ENCODE assay signal across 8 mouse cellular contexts in the genomic region with DNA sequence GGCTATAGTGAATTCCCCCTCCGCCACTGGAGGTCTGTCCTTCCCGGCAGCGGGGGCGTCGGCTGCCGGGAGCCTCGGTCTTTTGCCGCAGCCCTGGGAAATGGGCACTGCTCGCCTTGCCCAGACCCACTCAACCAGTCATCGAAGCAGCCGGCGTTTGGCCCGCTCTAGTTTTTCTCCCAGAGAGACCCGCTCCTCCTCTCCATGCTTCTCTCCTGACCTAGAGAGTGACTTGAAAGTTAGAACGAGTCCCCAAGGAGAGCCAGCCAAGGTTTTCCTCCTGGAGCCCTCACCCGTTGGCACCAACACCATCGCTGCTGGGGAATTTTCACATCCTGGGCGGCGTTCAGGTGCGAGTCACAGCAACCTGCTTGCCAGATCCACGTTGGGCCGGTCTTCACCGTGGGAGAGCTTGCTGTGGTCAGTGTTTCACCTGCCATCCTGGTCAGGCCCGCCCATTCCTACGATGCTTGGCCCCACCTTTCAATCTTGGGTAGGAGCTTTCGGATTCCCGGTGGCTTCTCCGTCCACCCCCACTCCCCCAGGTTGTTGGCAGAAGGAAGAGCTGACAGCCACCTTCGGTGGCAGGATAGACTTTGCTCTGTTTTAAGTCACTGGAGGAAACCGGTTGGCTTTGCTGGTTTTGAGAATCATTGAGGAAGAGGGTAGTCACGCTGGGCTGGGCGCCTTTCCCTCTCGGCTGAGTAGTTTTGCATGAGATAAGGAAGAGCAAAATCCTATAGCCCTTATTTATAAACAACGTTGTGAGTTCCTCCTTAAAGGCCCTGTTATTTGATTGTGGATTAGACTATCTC. TPM values are rescaled to one million over a fixed set of nuclear protein-coding genes. Genes with fewer than 3 reads are reported as not detected.
DNase-seq lines count a peak whose midpoint lies in the region; ATAC-seq and TF ChIP-seq lines count a peak whose summit lies in the region.

No protein-coding gene starts in this region.

- H3K4me3 ChIP-seq in MEL (ENCODE audit: control insufficient read depth in 1 of 2, insufficient read depth in 1 of 2, low read depth in 2 of 2, low read length in 2 of 2): peak overlapping the region; percentile 84 to 93
- peak overlapping the region; percentile 91 for H3K4me3 ChIP-seq in cortical plate, adult 2 months (ENCODE audit: insufficient read depth, low read length)
- peak overlapping the region; percentile 94 for H3K4me3 ChIP-seq in hindbrain, embryonic 11.5 days (ENCODE audit: low read depth, low read length)
- H3K4me3 ChIP-seq in midbrain, embryonic 12.5 days: peak overlapping the region; percentile 71

- intact Hi-C loops in left cerebral cortex, postnatal 36 days (cut with DNase I): no loop called here

- H3K27me3 ChIP-seq in MEL (ENCODE audit: control insufficient read depth in 1 of 2, insufficient read depth in 2 of 2, low read length in 2 of 2): no peaks in the 10 kb centered on the region
- no peaks in the 10 kb centered on the region for H3K27me3 ChIP-seq in hindbrain, embryonic 11.5 days (ENCODE audit: control insufficient read depth, insufficient read depth, low read length)
- no peaks in the 10 kb centered on the region for H3K27me3 ChIP-seq in midbrain, embryonic 12.5 days

- H3K9ac ChIP-seq in MEL (ENCODE audit: control insufficient read depth, low read depth, low read length, poor library complexity, severe bottlenecking): peak overlapping the region; percentile 88
- H3K9ac ChIP-seq in hindbrain, embryonic 11.5 days (ENCODE audit: low read depth, low read length): peak overlapping the region; percentile 87
- peak overlapping the region; percentile 75 for H3K9ac ChIP-seq in midbrain, embryonic 12.5 days (replicated peaks)

- H3K79me2 ChIP-seq in MEL (ENCODE audit: control insufficient read depth, insufficient read depth, low read length, poor library complexity): peaks cover 53% of the 10 kb centered on the region

- H3K9me3 ChIP-seq in MEL (replicated peaks; ENCODE audit: insufficient read depth, low read length): no peaks in the 10 kb centered on the region
- H3K9me3 ChIP-seq in hindbrain, embryonic 11.5 days (ENCODE audit: control insufficient read depth, low read length): no peaks in the 10 kb centered on the region
- H3K9me3 ChIP-seq in midbrain, embryonic 12.5 days: no peaks in the 10 kb centered on the region

- no peak for TF ChIP-seq CTCF in MEL (IDR thresholded peaks at IDR 0.05 in 2 of 3, conservative IDR thresholded peaks at IDR 0.05 in 1 of 3; ENCODE audit: control insufficient read depth in 1 of 3, insufficient read depth in 1 of 3, low read depth in 2 of 3, low read length in 3 of 3, poor library complexity in 1 of 3, severe bottlenecking in 1 of 3)
- TF ChIP-seq CTCF in cortical plate, adult 2 months (IDR thresholded peaks at IDR 0.05; ENCODE audit: extremely low read depth, insufficient read depth, low read length): no peak

- DNase-seq in heart, adult 11 months: peak; percentile 96
- DNase-seq in heart, postnatal 4 days: no peak
- peak; percentile 84 for DNase-seq in MEL (ENCODE audit: low read depth, low spot score)
- no peak for DNase-seq in hindbrain, embryonic 11.5 days (ENCODE audit: low spot score)
- DNase-seq in left cerebral cortex, postnatal 36 days (ENCODE audit: low spot score in 2 of 2): peak; percentile 31 to 48
- DNase-seq in thymus, postnatal 10 days (ENCODE audit: low spot score in 2 of 2): peak; percentile 23 to 39

- H3K4me1 ChIP-seq in MEL (ENCODE audit: control insufficient read depth in 1 of 2, insufficient read depth in 2 of 2, low read length in 2 of 2): peaks cover 12 to 54% of the 10 kb centered on the region in 2 experiments
- H3K4me1 ChIP-seq in cortical plate, adult 2 months (ENCODE audit: control insufficient read depth, insufficient read depth, low read length): peaks cover 10% of the 10 kb centered on the region
- H3K4me1 ChIP-seq in hindbrain, embryonic 11.5 days (replicated peaks; ENCODE audit: control insufficient read depth, insufficient read depth, low read length): peaks cover 4% of the 10 kb centered on the region; the same call in 1 of the 2 replicates
- H3K4me1 ChIP-seq in midbrain, embryonic 12.5 days: peaks cover 43% of the 10 kb centered on the region

- WGBS in hindbrain, embryonic 11.5 days: 4% methylated on average over 26 of the region's 34 CpGs
- WGBS in midbrain, embryonic 12.5 days: 3% methylated on average over 30 of the region's 34 CpGs

- no peak; the same call in none of the 2 replicates for ATAC-seq in hindbrain, embryonic 11.5 days (ENCODE audit: low FRiP score)
- no peak for ATAC-seq in midbrain, embryonic 12.5 days (ENCODE audit: low FRiP score, low read depth)

- no peak for TF ChIP-seq RAD21 in MEL (IDR thresholded peaks at IDR 0.05; ENCODE audit: low read depth, low read length)

- H3K27ac ChIP-seq in MEL (ENCODE audit: control insufficient read depth, low read depth, low read length): peak overlapping the region; percentile 85
- 0 out of 2 replicates have a peak overlapping the region, but pooled peaks have one; percentile 15 for H3K27ac ChIP-seq in cortical plate, adult 2 months (ENCODE audit: insufficient read depth, low read length)
- 0 out of 2 replicates have a peak overlapping the region, but pooled peaks have one; percentile 30 for H3K27ac ChIP-seq in hindbrain, embryonic 11.5 days (ENCODE audit: low read depth, low read length)
- peak overlapping the region; percentile 35; the same call in 1 of the 2 replicates for H3K27ac ChIP-seq in midbrain, embryonic 12.5 days (replicated peaks)

- 0 out of 4 replicates have a peak, but pooled peaks of 1 of the 2 experiments have one; percentile 9 for TF ChIP-seq EP300 in MEL (IDR thresholded peaks at IDR 0.05; ENCODE audit: low read depth in 1 of 2, low read length in 2 of 2)

- peaks cover 0 to 42% of the 10 kb centered on the region in 2 experiments; a peak in 2 of 4 replicates for H3K36me3 ChIP-seq in MEL (ENCODE audit: control insufficient read depth in 1 of 2, insufficient read depth in 2 of 2, low read length in 2 of 2)
- H3K36me3 ChIP-seq in hindbrain, embryonic 11.5 days (ENCODE audit: control insufficient read depth, insufficient read depth, low read length): no peaks in the 10 kb centered on the region
- no peaks in the 10 kb centered on the region for H3K36me3 ChIP-seq in midbrain, embryonic 12.5 days

- H3K4me2 ChIP-seq in hindbrain, embryonic 11.5 days (replicated peaks; ENCODE audit: low read depth, low read length): peak overlapping the region; percentile 93
- H3K4me2 ChIP-seq in midbrain, embryonic 12.5 days (replicated peaks): peak overlapping the region; percentile 85

- TF ChIP-seq POLR2A in MEL (IDR thresholded peaks at IDR 0.05; ENCODE audit: control insufficient read depth in 1 of 2, insufficient read depth in 1 of 2, low read depth in 1 of 2, low read length in 2 of 2, poor library complexity in 1 of 2): no peak
- no peak for TF ChIP-seq POLR2A in cortical plate, adult 2 months (IDR thresholded peaks at IDR 0.05; ENCODE audit: extremely low read depth, insufficient read depth, low read length)

RNA-seq across cellular contexts. Expression of gene Stk40, which starts 0.7 kb away (rescaled TPM):
- 10 to 100 TPM; 32.5 to 33.2 TPM for total RNA-seq in heart, postnatal 4 days (2021)
- 16.8 and 30.4 TPM in 2 replicates for total RNA-seq in MEL (2012; rRNA removed)
- 100 to 1,000 TPM in 1 of 2 experiments, 10 to 100 TPM in 1; 79.4 to 270 TPM for polyA plus RNA-seq in MEL (2012; ENCODE audit: insufficient read depth in 1 of 2, insufficient read length in 2 of 2, low read depth in 1 of 2, low replicate concordance in 2 of 2, missing spikeins in 1 of 2)
- polyA plus RNA-seq in cortical plate, adult 2 months (2012; rRNA removed): 15.9 and 17.5 TPM in 2 replicates
- 19.0 and 26.0 TPM in 2 replicates for polyA plus RNA-seq in hindbrain, embryonic 11.5 days (2014; fragmentation: Nextera tagmentation; extraction: Ambion mirVana)
- total RNA-seq in left cerebral cortex, postnatal 36 days (2021): 10 to 100 TPM; 27.4 to 30.4 TPM
- 48.8 and 49.0 TPM in 2 replicates for polyA plus RNA-seq in midbrain, embryonic 12.5 days (2016; fragmentation: Nextera tagmentation; extraction: Ambion mirVana)

RNA-seq across cellular contexts. Expression of gene Lsm10, which starts 8.0 kb away (rescaled TPM):
- total RNA-seq in heart, postnatal 4 days (2021): 10 to 100 TPM; 17.3 to 18.4 TPM
- total RNA-seq in MEL (2012; rRNA removed): 33.9 and 35.0 TPM in 2 replicates
- 10 to 100 TPM in 1 of 2 experiments, not detected in 1; 49.6 TPM for polyA plus RNA-seq in MEL (2012; ENCODE audit: insufficient read depth in 1 of 2, insufficient read length in 2 of 2, low read depth in 1 of 2, low replicate concordance in 2 of 2, missing spikeins in 1 of 2)
- polyA plus RNA-seq in cortical plate, adult 2 months (2012; rRNA removed): 25.5 TPM in 2 replicates
- polyA plus RNA-seq in hindbrain, embryonic 11.5 days (2014; fragmentation: Nextera tagmentation; extraction: Ambion mirVana): 44.1 and 45.5 TPM in 2 replicates
- 10 to 100 TPM; 13.0 to 14.5 TPM for total RNA-seq in left cerebral cortex, postnatal 36 days (2021)
- 42.1 and 42.9 TPM in 2 replicates for polyA plus RNA-seq in midbrain, embryonic 12.5 days (2016; fragmentation: Nextera tagmentation; extraction: Ambion mirVana)

RNA-seq across cellular contexts. Expression of gene Eva1b, which starts 43.1 kb away (rescaled TPM):
- 10 to 100 TPM; 27.3 to 29.3 TPM for total RNA-seq in heart, postnatal 4 days (2021)
- total RNA-seq in MEL (2012; rRNA removed): 9.3 and 9.6 TPM in 2 replicates
- polyA plus RNA-seq in MEL (2012; ENCODE audit: insufficient read depth in 1 of 2, insufficient read length in 2 of 2, low read depth in 1 of 2, low replicate concordance in 2 of 2, missing spikeins in 1 of 2): 10 to 100 TPM in 1 of 2 experiments, not detected in 1; 12.2 TPM
- polyA plus RNA-seq in cortical plate, adult 2 months (2012; rRNA removed): 7.6 and 7.9 TPM in 2 replicates
- polyA plus RNA-seq in hindbrain, embryonic 11.5 days (2014; fragmentation: Nextera tagmentation; extraction: Ambion mirVana): 33.1 and 36.0 TPM in 2 replicates
- total RNA-seq in left cerebral cortex, postnatal 36 days (2021): 1 to 10 TPM; 3.0 to 3.8 TPM
- 18.6 and 26.8 TPM in 2 replicates for polyA plus RNA-seq in midbrain, embryonic 12.5 days (2016; fragmentation: Nextera tagmentation; extraction: Ambion mirVana)

RNA-seq across cellular contexts. Expression of gene Oscp1, which starts 46.1 kb away (rescaled TPM):
- 1 to 10 TPM; 4.9 to 5.9 TPM for total RNA-seq in heart, postnatal 4 days (2021)
- 4.2 and 5.7 TPM in 2 replicates for total RNA-seq in MEL (2012; rRNA removed)
- polyA plus RNA-seq in MEL (2012; ENCODE audit: insufficient read depth in 1 of 2, insufficient read length in 2 of 2, low read depth in 1 of 2, low replicate concordance in 2 of 2, missing spikeins in 1 of 2): 1 to 10 TPM in 1 of 2 experiments, not detected in 1; 7.6 TPM
- polyA plus RNA-seq in cortical plate, adult 2 months (2012; rRNA removed): 20.3 and 21.4 TPM in 2 replicates
- 26.4 and 27.1 TPM in 2 replicates for polyA plus RNA-seq in hindbrain, embryonic 11.5 days (2014; fragmentation: Nextera tagmentation; extraction: Ambion mirVana)
- 10 to 100 TPM; 51.3 to 57.3 TPM for total RNA-seq in left cerebral cortex, postnatal 36 days (2021)
- 31.6 and 31.8 TPM in 2 replicates for polyA plus RNA-seq in midbrain, embryonic 12.5 days (2016; fragmentation: Nextera tagmentation; extraction: Ambion mirVana)

RNA-seq across cellular contexts. Expression of gene Mrps15, which starts 57.7 kb away (rescaled TPM):
- total RNA-seq in heart, postnatal 4 days (2021): 10 to 100 TPM; 62.9 to 65.3 TPM
- total RNA-seq in MEL (2012; rRNA removed): 91.5 and 92.9 TPM in 2 replicates
- 100 to 1,000 TPM in 1 of 2 experiments, not detected in 1; 157 TPM for polyA plus RNA-seq in MEL (2012; ENCODE audit: insufficient read depth in 1 of 2, insufficient read length in 2 of 2, low read depth in 1 of 2, low replicate concordance in 2 of 2, missing spikeins in 1 of 2)
- 65.7 and 73.3 TPM in 2 replicates for polyA plus RNA-seq in cortical plate, adult 2 months (2012; rRNA removed)
- polyA plus RNA-seq in hindbrain, embryonic 11.5 days (2014; fragmentation: Nextera tagmentation; extraction: Ambion mirVana): 139 and 155 TPM in 2 replicates
- 10 to 100 TPM; 41.0 to 43.1 TPM for total RNA-seq in left cerebral cortex, postnatal 36 days (2021)
- polyA plus RNA-seq in midbrain, embryonic 12.5 days (2016; fragmentation: Nextera tagmentation; extraction: Ambion mirVana): 129 and 136 TPM in 2 replicates

Comparison
In these comparisons a context has a peak if more than half of its experiments do, and no peak if none do; other contexts are left out.
1. DNase-seq: peak in heart, adult 11 months (single experiment), MEL (single experiment), left cerebral cortex, postnatal 36 days (2 of 2) and thymus, postnatal 10 days (2 of 2); none in heart, postnatal 4 days (single experiment) and hindbrain, embryonic 11.5 days (single experiment).
2. H3K27ac ChIP-seq: peak in every context shown above with its lines; median percentile 85 in MEL; 35 in midbrain, embryonic 12.5 days; 30 in hindbrain, embryonic 11.5 days; 15 in cortical plate, adult 2 months.
3. Peak in every context shown above with its lines, with median percentiles within 50 percentile points of each other: H3K4me3 ChIP-seq and H3K9ac ChIP-seq.